Mouse (Mus musculus) ES-CJ7 (cell line): Measurements from ENCODE around the gene Agbl3.

Source experiments
- DNase-seq: peaks from one replicate; pipeline ENCODE4 v3.0.0; 2011; ENCODE audit warnings: low read depth, low spot score

The Agbl3 gene

DNA sequence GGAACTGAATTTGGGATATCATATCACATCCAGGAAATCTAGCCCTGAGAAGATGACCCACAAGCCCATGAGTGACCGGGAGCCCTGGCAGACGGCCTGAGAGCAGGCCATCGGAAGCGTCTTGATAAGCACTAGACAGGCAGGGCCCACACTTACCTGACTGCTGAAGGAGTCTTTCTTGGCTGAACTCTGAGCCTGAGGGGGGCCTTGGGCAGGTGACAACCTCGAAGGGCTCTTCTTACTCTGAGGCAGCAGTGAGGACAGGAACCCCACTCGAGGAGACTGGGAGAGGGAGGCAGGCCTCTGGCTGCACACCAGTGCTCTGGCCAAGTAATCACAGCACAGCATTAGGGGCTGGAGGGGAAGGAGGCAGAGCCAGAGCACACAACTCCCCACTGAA lies 124.1 kb downstream of the Agbl3 start:
- no peak for DNase-seq

GRCm38 (mm10) chr6:34906125-34906524 lies 125.9 kb downstream of the Agbl3 start:
- DNase-seq, result no peak

DNA sequence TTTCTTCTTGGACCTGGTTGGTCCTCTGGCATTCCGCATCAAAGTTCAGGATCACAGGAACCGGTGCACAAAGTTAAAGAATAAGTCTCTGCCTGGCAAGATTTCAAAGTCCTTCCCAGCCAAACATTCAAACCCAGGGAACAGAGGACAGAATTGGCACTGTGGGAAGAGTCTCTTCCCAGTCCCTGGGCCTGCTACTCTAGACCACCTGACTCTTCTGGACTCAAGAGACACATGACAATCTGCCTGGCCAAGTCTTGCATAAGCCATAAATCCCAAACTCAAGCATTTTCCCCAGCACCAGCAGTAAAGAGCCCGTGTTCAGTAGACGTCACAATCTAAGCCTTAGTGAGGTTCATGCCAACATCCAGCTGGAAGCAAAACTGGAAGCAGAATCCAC lies 126.4 kb downstream of the Agbl3 start:
- DNase-seq, result no peak

DNA sequence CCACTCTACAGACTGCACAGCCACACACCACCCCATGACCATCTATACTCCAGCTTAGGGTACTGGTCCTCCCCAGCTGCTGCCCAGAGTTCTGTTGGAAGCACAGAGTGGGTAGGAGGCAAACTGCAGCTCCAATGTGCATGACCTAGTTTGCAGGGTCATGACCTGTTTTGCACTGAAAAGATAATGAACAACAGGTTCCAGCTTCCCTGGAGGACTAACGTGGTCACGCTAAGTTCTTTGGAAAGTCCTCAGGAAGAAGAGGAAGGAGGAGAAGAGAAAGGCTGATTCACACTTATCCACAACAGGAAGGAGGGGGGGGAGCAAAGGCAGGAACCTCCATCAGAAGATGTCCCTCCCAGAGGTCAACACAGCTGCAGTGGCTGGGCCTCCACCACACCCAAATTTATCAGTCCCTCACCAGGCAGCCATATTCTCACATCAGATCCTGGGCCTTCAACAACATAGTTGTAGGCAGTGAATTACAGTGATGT lies 126.9 kb downstream of the Agbl3 start:
- no peak for DNase-seq

DNA sequence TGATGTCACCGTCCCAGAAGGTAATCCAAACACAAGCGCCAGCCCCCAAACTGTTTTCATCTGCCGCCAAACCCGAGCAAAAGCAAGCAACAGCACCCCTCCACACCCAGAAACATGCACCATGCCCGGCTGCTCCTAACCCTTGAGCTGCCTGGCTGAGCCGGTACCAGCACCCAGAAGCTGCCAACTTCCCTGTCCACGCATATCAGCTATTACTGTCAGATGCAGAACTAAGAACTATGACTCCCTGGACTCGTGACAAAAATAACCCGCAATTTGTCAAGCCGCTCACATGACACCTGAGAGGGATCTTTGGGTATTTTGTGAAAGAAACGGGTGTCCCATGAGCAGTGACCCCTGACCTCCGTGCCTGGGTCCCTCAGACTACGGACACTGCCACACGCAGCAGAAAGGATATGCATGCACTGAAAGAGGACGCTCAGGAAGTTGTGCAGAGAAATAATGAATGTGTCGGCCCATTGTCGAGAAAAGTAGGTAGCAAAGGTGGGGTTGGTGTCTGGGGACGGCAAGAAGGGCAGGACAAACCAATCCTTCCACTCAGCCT lies 127.5 kb downstream of the Agbl3 start:
- DNase-seq, result no peak
